Mouse (Mus musculus): ENCODE results near the gene Tapbpl.

Gene Tapbpl

GRCm38 (mm10) chr6:125240617-125241016 is 9.0 kb upstream of the Tapbpl start:
- no peak for DNase-seq (ENCODE audit: low spot score in 2 of 2)

- DNase-seq (ENCODE audit: low spot score in 2 of 2): no peak
Measured at GRCm38 (mm10) chr6:125239547-125239946, 7.9 kb upstream of the Tapbpl start.

- no peak for DNase-seq (ENCODE audit: low spot score in 2 of 2)
Measured at GRCm38 (mm10) chr6:125238396-125238795, 6.7 kb upstream of the Tapbpl start.

- DNase-seq (ENCODE audit: low spot score in 2 of 2): no peak
Measured at GRCm38 (mm10) chr6:125237421-125237820, 5.8 kb upstream of the Tapbpl start.

- DNase-seq (ENCODE audit: low spot score in 2 of 2): no peak
Measured at GRCm38 (mm10) chr6:125236782-125237181, 5.1 kb upstream of the Tapbpl start, which contains the start of gene Cd27. Gene Cd27 (minus strand): TSS chr6:125237010.

GRCm38 (mm10) chr6:125236341-125236740 is 4.7 kb upstream of the Tapbpl start:
- no peak for DNase-seq (ENCODE audit: low spot score in 2 of 2)

GRCm38 (mm10) chr6:125234520-125234828 is 2.8 kb upstream of the Tapbpl start:
- no peak for DNase-seq (ENCODE audit: low spot score in 2 of 2)

GRCm38 (mm10) chr6:125233816-125234519 is 2.3 kb upstream of the Tapbpl start:
- no peak for DNase-seq (ENCODE audit: low spot score in 2 of 2)

GRCm38 (mm10) chr6:125232516-125232915 is 856 bp upstream of the Tapbpl start:
- no peak for DNase-seq (ENCODE audit: low spot score in 2 of 2)

GRCm38 (mm10) chr6:125232045-125232437 is 381 bp upstream of the Tapbpl start:
- no peak for DNase-seq (ENCODE audit: low spot score in 2 of 2)

GRCm38 (mm10) chr6:125230571-125230970 is 1.1 kb downstream of the Tapbpl start:
- DNase-seq (ENCODE audit: low spot score in 2 of 2): no peak

GRCm38 (mm10) chr6:125225518-125226115 is 6.0 kb downstream of the Tapbpl start:
- DNase-seq (ENCODE audit: low spot score in 2 of 2): peak in 1 of 2 experiments; percentile 64

GRCm38 (mm10) chr6:125222577-125222976 is 9.1 kb downstream of the Tapbpl start:
- DNase-seq (ENCODE audit: low spot score in 2 of 2): no peak

GRCm38 (mm10) chr6:125222146-125222545 is 9.5 kb downstream of the Tapbpl start:
- DNase-seq (ENCODE audit: low spot score in 2 of 2): no peak

- DNase-seq (ENCODE audit: low spot score in 2 of 2): no peak
Measured at GRCm38 (mm10) chr6:125221115-125221745, 10.4 kb downstream of the Tapbpl start.

GRCm38 (mm10) chr6:125218963-125219362 is 12.7 kb downstream of the Tapbpl start:
- peak in 1 of 2 experiments; percentile 78 for DNase-seq (ENCODE audit: low spot score in 2 of 2)

- no peak for DNase-seq (ENCODE audit: low spot score in 2 of 2)
Measured at GRCm38 (mm10) chr6:125217899-125218298, 13.8 kb downstream of the Tapbpl start.

- no peak for DNase-seq (ENCODE audit: low spot score in 2 of 2)
Measured at GRCm38 (mm10) chr6:125216898-125217297, 14.8 kb downstream of the Tapbpl start.

GRCm38 (mm10) chr6:125215148-125215954 is 16.3 kb downstream of the Tapbpl start, which contains the start of gene Vamp1:
Gene Vamp1 (plus strand): TSS chr6:125215551.
- DNase-seq (ENCODE audit: low spot score in 2 of 2): peak; percentile 97

GRCm38 (mm10) chr6:125213715-125214114 is 17.9 kb downstream of the Tapbpl start:
- no peak for DNase-seq (ENCODE audit: low spot score in 2 of 2)

- DNase-seq (ENCODE audit: low spot score in 2 of 2): no peak
Measured at GRCm38 (mm10) chr6:125213129-125213528, 18.5 kb downstream of the Tapbpl start.

- DNase-seq (ENCODE audit: low spot score in 2 of 2): no peak
Measured at GRCm38 (mm10) chr6:125212621-125213020, 19.0 kb downstream of the Tapbpl start.

All from left cerebral cortex, adult 9 months (tissue).